Mouse (Mus musculus) lung, adult 2 months (tissue): ENCODE measurements around the gene Ace.

Experiments
- CTCF ChIP-seq: fragments of 200-500 bp; IDR thresholded peaks from 2 replicates; pipeline ENCODE4 v1.5.1; 2011; ENCODE audit warnings: mild to moderate bottlenecking, low read length, control low read depth; ENCODE audit not compliant: insufficient read depth
- POLR2A ChIP-seq: fragments of 200-500 bp; IDR thresholded peaks from 2 replicates; pipeline ENCODE4 v1.6.1; 2011; ENCODE audit warnings: low read depth, mild to moderate bottlenecking, control low read depth, low read length, borderline replicate concordance; ENCODE audit errors: extremely low read depth

DNA sequence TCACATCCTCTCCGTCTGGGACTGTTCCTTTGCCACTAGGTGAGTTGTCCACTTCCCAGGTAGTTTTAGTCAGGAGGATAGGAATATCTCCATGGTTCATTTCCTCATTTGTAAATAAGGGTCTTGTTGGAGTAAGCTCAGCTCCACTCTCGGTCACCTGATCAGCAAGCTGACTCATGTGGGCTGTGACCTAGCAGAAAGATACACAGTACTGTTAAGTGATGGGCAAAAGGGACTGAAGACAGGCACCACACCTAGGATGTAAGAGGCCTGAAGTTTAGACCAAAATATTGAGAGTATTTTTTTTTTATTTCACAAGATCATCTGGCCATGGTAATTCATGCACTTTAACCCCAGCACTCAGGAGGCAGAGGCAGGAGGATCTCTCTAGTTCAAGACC, 46.9 kb upstream of the Ace start:
- TF ChIP-seq CTCF (no peak), POLR2A (no peak)
